Mouse (Mus musculus): ENCODE measurements around the gene Fbxo27.

- TF ChIP-seq CTCF (IDR thresholded peaks at IDR 0.05; ENCODE audit: low read depth) (peak; percentile 52), EP300 (IDR thresholded peaks at IDR 0.05; ENCODE audit: low read depth) (no peak)
Measured at GRCm38 (mm10) chr7:28651157-28651556, 41.5 kb upstream of the Fbxo27 start.

All from liver, postnatal 0 days (tissue).